Mouse (Mus musculus) retina, adult 2 months (tissue): ENCODE results near the gene Krit1.
"Not testable (repeated sequence)": the region's sequence is repeated elsewhere in the genome, so short reads cannot be mapped to it uniquely, and the experiment has no call there.

Experiments used
- DNase-seq: peaks from one replicate; pipeline ENCODE4 v3.0.0-alpha.2; 2012; ENCODE audit warnings: low read depth, low spot score

Krit1 gene

DNA sequence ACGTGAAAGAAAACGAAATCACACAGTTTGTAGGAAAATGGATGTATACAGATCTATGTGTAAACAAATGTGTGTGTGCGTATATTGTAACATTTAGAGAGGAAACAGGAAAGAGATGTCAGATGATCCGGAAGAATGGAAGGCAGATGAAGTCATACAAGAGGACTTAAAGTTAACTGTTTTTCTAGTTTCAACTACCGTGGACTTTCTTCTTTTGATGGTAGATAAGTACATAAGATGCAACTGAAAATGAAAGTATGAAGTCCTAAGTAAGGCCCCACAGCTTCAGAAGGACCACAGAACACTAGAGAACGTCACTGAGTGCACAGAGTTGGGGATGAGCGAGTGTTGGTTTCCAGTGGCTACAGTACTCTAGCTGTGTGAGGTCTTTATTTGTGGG, 83.9 kb downstream of the Krit1 start:
- DNase-seq, result not testable (repeated sequence)

GRCm38 (mm10) chr5:3889201-3889600, 86.2 kb downstream of the Krit1 start:
- DNase-seq, result no peak

DNA sequence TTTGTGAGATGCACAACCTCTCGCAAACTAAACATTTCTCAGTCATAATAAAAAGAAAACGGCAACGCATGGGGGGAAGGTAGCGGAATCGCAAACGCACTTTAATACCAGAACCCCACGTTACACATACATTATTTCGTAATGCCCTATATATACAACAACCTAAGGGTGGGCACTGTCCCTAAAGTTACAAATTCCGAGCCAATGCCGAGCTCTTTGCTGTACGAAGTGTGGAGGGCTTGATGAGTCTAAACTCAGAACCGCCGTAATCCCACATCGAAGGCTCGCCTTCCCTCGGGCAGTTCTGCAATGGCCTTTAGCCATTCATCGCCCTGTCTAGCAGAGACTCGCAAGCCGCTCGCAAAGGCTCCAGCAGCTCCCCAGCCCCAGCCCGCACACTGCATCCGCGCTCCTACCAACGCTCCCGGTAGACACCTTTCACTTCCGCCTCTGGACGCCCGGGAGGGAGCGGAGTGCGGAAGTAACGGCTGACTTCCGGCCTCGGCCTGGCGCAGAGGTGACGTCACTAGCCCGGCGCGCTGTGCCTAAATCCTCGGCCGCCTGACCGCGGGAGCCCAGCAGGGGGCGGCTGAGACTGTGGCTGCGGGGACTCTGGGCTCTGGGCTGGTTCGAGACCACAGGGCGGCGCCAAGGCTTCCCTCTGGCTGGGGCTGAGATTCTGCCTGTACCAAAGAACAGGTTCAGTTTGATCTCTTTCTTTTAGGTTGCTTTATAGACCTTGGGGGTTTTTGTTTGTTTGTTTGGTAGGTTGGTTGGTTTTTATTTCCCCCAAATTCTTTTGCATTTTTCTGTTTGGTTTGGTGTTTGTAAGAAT, 90.7 kb downstream of the Krit1 start, which contains the start of gene Mterf1a:
Gene Mterf1a (minus strand): TSS at position 475 of the 835 bp plus-strand sequence.
- peak; percentile 15 for DNase-seq

- DNase-seq, result not testable (repeated sequence)
These were observed 91.3 kb downstream of the Krit1 start for GRCm38 (mm10) chr5:3894294-3894619.
